Mouse (Mus musculus) limb, embryonic 14.5 days (tissue): Measurements from ENCODE around the gene Eno1. TPM values are rescaled to one million over a fixed set of nuclear protein-coding genes. Genes with fewer than 3 reads are reported as not detected.

Source experiments
- ATAC-seq: fragments of 200-750 bp; cut with Nextera tagmentation; 2 replicates; pipeline ENCODE4 v1.8.0; 2017; ENCODE audit warnings: low read depth, moderate number of reproducible peaks, moderate TSS enrichment; ENCODE audit not compliant: low FRiP score
- DNase-seq: peaks from one replicate; pipeline ENCODE4 v3.0.0-alpha.2; 2015; ENCODE audit warnings: low spot score
- H3K27ac ChIP-seq: fragments of 300-500 bp; sonication (generic); replicated peaks from 2 replicates; pipeline ENCODE4 v1.5.1; 2014; ENCODE audit warnings: low read depth, mild to moderate bottlenecking, low read length, moderate library complexity, mixed read lengths
- H3K27me3 ChIP-seq: fragments of 300-500 bp; sonication (generic); 2 replicates; pipeline ENCODE4 v1.6.1; 2014; ENCODE audit warnings: low read length, mixed read lengths; ENCODE audit not compliant: control insufficient read depth, insufficient read depth
- H3K36me3 ChIP-seq: fragments of 300-500 bp; sonication (generic); 2 replicates; pipeline ENCODE4 v1.6.1; 2014; ENCODE audit warnings: mild to moderate bottlenecking, low read length, moderate library complexity, mixed read lengths; ENCODE audit not compliant: control insufficient read depth, insufficient read depth
- H3K4me1 ChIP-seq: fragments of 300-500 bp; sonication (generic); 2 replicates; pipeline ENCODE4 v1.6.1; 2014; ENCODE audit warnings: antibody characterized with exemption, low read length, mixed read lengths; ENCODE audit not compliant: control insufficient read depth, insufficient read depth
- H3K4me2 ChIP-seq: fragments of 300-500 bp; sonication (generic); replicated peaks from 2 replicates; pipeline ENCODE4 v1.6.1; 2014; ENCODE audit warnings: low read depth, mild to moderate bottlenecking, low read length, moderate library complexity; ENCODE audit not compliant: severe bottlenecking
- H3K4me3 ChIP-seq: fragments of 300-500 bp; sonication (generic); replicated peaks from 2 replicates; pipeline ENCODE4 v1.5.1; 2014; ENCODE audit warnings: low read length
- H3K9ac ChIP-seq: fragments of 300-500 bp; sonication (generic); 2 replicates; pipeline ENCODE4 v1.6.1; 2014; ENCODE audit warnings: mild to moderate bottlenecking, low read depth, low read length, moderate library complexity; ENCODE audit not compliant: severe bottlenecking
- H3K9me3 ChIP-seq: fragments of 300-500 bp; sonication (generic); 2 replicates; pipeline ENCODE4 v1.6.1; 2016; ENCODE audit warnings: low read length; ENCODE audit not compliant: control insufficient read depth
- POLR2A ChIP-seq: fragments of 200-500 bp; IDR thresholded peaks from 2 replicates; pipeline ENCODE4 v1.8.0; 2012; ENCODE audit warnings: inconsistent platforms, mild to moderate bottlenecking, moderate library complexity, borderline replicate concordance; ENCODE audit not compliant: insufficient read depth, insufficient read length; ENCODE audit errors: extremely low read depth
- WGBS: fragments of 180-500 bp; shearing (Covaris S2); extraction: QIAGEN DNeasy Blood & Tissue Kit; methylation state at CpG from one replicate; pipeline ENCODE4 v1.1.7; 2014; 5-methylcytosine and 5-hydroxymethylcytosine counted together
- polyA plus RNA-seq, 2 experiments: library from polyadenylated mRNA; depleted of rRNA in 1 of 2; stranded (reverse) in 1 of 2; unstranded in 1 of 2; fragments of >200 nt; fragmentation: Nextera tagmentation in 1 of 2; extraction: Ambion mirVana in 1 of 2; gene quantifications; 2 replicates each; pipeline versions ENCODE4 v1.2.1 to v1.2.3; 2012 to 2014

The Eno1 gene
- polyA plus RNA-seq, 2 experiments, result 675 to 1,302 TPM

DNA sequence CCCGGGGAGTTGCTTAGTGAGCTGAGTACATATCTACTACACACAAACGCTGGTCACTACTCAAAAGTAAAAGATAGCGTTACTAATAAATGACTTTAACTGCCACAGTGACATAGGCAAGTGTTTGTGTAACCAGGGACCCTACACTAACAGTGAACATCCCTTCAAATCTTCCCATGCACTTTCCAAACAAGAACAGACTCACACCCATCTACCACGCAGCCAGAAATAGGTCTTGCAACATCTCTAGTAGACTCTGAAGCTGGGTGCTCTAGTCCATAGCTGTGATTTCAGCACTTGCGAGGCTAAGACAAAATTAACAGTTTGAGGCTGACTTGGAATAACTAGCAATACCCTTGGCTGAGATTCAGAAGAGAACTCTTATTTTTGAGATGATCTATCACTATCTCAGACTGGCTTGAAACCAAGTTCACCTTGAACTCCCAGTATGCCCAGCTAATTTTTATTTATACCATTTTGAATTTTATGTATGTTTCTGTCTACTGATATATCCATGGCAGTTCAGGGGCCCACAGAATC lies 13.3 kb downstream of the Eno1 start:
- no peak for ATAC-seq
- no peak overlapping the region for H3K9ac ChIP-seq
- peaks cover 55% of the 10 kb centered on the region for H3K36me3 ChIP-seq

DNA sequence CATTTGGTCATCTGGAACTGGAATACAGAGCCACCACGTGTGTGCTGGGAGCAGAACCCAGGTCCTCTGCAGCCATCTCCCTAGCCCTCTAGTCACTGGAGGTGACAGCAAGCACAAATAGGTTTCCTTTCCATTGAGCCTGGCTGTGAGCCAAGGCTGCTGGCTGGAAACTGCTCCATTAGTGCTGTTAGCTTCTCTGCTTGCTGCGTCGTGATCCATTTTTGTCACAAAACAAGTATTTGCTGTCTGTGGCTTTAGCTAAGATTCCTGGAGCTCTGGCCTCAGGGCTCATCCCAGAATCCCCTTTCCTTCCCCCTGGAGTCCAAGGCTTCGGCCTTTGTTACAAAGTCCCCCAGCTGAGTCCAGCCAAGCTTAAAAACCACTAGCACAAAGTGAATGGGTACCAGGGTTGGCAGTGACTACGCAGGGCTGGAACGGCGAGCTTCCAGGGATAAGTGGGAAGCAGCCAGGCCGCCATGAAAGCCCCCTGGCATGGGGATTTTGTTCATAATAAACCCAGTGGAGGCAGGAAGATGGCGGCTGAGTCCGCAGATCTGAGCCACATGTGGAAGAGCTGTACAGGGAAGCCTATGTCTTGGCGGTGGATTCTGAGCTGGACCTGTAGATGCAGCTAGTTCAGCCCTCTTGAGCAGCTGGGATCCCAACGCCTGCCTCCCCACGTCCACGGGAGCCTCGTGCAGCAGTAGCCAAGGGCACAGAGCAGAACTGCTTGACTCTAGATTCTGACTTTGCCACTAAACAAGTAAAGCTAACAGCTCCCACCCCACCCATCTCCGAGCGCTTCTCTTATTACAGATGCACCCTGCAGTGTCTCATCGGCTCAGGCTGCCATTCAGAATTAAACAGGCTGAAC lies 14.3 kb downstream of the Eno1 start:
- Histone ChIP-seq H3K27me3 (no peaks in the 10 kb centered on the region), H3K36me3 (peaks cover 47% of the 10 kb centered on the region), H3K4me3 (no peak overlapping the region), H3K27ac (peak overlapping the region; percentile 59), H3K9ac (no peak overlapping the region), H3K4me1 (no peaks in the 10 kb centered on the region), H3K9me3 (no peaks in the 10 kb centered on the region), H3K4me2 (no peak overlapping the region)
- ATAC-seq (no peak), DNase-seq (peak; percentile 67)
- no peak for TF ChIP-seq POLR2A
- 53% methylated on average over 18 of the region's 18 CpGs for WGBS

More for the DNA sequence above, 13.3 kb downstream of the Eno1 start:
- Histone ChIP-seq H3K4me2 (no peak overlapping the region), H3K4me3 (no peak overlapping the region), H3K27me3 (no peaks in the 10 kb centered on the region), H3K27ac (no peak overlapping the region), H3K4me1 (no peaks in the 10 kb centered on the region), H3K9me3 (no peaks in the 10 kb centered on the region)
- TF ChIP-seq POLR2A, result no peak
- 76% methylated on average over 5 of the region's 5 CpGs for WGBS
- DNase-seq, result no peak

DNA sequence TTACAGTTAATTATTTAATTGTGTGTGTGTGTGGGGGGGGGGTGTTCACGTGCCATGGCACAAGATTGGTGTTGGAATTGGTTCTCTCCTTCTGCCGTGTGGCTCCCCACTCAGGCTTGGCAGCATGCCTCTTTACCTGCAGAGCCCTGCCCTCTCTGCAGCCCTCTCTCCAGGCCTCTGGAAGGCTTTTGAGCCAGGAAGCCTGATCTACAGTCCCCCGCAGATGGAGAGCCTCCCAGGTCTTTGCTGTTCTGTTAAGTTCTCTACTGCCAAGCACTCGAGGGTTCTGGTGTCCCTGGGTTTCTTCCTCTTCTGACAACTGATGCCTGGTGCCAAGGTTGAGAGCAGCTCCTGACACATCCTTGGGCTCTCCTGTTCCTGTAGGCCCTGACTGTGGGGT lies 17.9 kb downstream of the Eno1 start:
- ATAC-seq, result no peak
- no peak overlapping the region for H3K27ac ChIP-seq
- no peaks in the 10 kb centered on the region for H3K9me3 ChIP-seq
- no peak overlapping the region for H3K4me2 ChIP-seq
- peaks cover 8% of the 10 kb centered on the region; the same call in 1 of the 2 replicates for H3K4me1 ChIP-seq
- WGBS, result 63% methylated on average over 4 of the region's 4 CpGs
- H3K9ac ChIP-seq, result no peak overlapping the region
- no peaks in the 10 kb centered on the region for H3K27me3 ChIP-seq
- no peak for TF ChIP-seq POLR2A
- DNase-seq, result no peak
- peaks cover 11% of the 10 kb centered on the region for H3K36me3 ChIP-seq
- H3K4me3 ChIP-seq, result no peak overlapping the region

DNA sequence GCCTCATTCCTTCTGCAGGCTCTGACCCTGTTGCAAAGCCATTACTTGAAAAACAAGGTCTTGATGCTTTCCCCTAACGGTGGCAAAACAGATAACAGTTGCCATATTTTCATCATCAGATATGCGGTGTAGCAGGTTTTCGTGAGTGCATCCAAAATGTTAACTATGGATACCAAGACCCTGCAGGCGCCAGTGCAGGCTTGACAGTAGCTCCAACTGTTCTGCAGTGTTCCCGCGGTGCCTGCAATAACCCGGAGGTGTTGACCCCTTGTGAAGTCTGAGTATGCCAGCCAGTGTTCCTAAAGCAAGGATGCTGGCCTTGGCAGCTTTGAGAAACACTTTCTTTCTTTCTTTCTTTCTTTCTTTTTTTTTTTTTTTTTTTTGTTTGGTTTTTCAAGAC lies 18.7 kb downstream of the Eno1 start:
- WGBS, result 75% methylated on average over 7 of the region's 7 CpGs
- H3K9ac ChIP-seq, result no peak overlapping the region
- no peak overlapping the region for H3K4me3 ChIP-seq
- TF ChIP-seq POLR2A, result no peak
- H3K4me1 ChIP-seq, result peaks cover 8% of the 10 kb centered on the region; the same call in 1 of the 2 replicates
- no peak overlapping the region for H3K27ac ChIP-seq
- peaks cover 4% of the 10 kb centered on the region; the same call in 1 of the 2 replicates for H3K36me3 ChIP-seq
- DNase-seq (no peak), ATAC-seq (no peak)
- no peaks in the 10 kb centered on the region for H3K9me3 ChIP-seq
- no peaks in the 10 kb centered on the region for H3K27me3 ChIP-seq
- H3K4me2 ChIP-seq, result no peak overlapping the region

DNA sequence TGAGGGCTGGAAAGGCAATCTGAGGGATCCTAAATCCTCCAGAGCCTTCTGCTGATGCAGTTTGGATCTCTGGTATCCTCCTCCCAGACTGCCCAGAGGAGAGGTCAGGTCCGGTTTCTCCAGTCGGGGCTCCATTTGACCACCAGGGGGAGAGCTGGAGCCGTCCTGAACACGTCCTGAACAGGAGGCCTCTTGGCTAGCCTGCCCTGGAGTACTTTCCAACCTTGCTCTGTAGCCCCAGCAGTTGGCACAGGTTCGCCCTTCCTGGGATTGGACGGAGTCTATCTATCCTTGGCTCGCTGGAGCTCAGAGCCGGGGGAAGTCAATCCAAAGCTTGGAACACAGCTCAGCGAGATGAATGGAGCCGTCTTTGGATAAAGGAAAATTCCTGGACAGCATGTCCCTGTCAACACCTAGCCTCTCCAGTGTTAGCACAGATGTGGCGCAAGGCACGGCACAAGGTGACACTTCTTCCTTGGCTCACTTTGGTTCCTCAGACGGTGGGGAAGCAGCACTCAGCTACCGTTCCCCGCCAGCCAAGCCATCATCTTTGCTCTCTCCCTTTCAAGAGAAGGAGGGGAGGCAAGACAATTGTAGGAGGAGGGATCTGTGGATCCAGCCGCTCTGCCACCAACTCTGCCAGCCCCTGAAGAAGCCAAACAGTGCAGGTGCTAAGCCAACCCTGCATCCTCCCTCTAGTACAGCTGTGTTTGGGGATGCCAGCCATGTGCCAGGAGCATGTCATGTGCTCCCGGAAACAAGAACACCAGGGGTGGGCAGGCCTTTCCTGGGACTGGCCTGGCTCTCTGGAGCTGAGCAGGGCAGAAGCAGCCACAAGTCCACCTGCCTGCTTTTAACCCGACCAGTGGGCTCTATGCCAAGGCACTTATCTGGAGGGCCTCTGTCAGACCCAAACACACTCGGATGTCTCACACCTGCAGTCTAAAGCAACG lies 21.0 kb downstream of the Eno1 start:
- DNase-seq (peak; percentile 84), ATAC-seq (peak; percentile 79)
- 0 out of 2 replicates have a peak overlapping the region, but pooled peaks have one; percentile 2 for H3K9ac ChIP-seq
- peaks cover 8% of the 10 kb centered on the region; the same call in 1 of the 2 replicates for H3K4me1 ChIP-seq
- no peaks in the 10 kb centered on the region for H3K36me3 ChIP-seq
- H3K4me3 ChIP-seq, result no peak overlapping the region
- no peak overlapping the region for H3K27ac ChIP-seq
- 53% methylated on average over 20 of the region's 20 CpGs for WGBS
- no peaks in the 10 kb centered on the region for H3K9me3 ChIP-seq
- no peaks in the 10 kb centered on the region for H3K27me3 ChIP-seq
- no peak for TF ChIP-seq POLR2A
- H3K4me2 ChIP-seq, result no peak overlapping the region
